Mouse (Mus musculus): Measurements from ENCODE around the gene Gm853.

The Gm853 gene

DNA sequence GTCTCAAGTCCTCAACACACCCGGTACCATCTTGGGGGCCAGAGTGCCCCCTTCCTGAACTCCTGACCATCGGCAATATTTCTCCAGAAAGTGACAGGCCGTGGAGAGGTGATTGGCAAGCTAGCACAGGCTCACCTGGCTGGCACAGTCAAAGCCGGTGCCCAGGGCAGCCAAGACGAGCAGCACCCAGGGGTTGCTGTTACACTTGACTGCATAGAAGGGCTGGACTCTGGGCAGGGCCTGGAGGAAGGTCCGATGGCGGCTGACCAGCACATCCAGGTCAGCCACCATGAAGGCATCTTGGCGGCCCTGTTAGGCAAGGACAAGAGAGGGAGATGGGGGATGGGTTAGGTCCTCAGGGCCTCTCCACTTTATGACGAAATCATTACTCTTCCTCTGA lies 2.0 kb downstream of the Gm853 start:
- in situ Hi-C loops (cut with MboI; ENCODE audit: low sequenced_read_pairs) = no loop called here

DNA sequence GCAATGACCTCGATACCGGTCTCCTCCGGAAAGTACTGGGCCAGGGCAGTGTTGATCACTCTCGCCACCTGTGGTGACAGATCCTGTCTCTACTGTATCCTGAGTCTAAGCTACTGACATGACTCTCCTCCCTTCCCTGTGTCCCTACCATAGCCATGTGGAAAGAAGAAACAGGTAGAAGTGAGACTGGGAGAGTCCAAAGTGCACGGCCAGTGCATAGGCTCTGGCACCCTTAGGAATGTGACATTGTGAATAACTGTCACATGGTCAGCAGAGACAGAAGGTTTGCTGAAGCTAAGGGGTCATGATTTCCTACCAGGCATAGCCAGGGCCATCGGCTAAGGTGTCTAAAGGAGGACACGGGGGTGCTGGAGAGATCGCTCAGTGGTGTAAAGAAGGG lies 6.8 kb downstream of the Gm853 start:
- in situ Hi-C loops (cut with MboI; ENCODE audit: low sequenced_read_pairs) = no loop called here

GRCm38 (mm10) chr4:130213857-130214256 lies 8.3 kb downstream of the Gm853 start:
- in situ Hi-C loops (cut with MboI; ENCODE audit: low sequenced_read_pairs) = no loop called here

GRCm38 (mm10) chr4:130213197-130213596 lies 9.0 kb downstream of the Gm853 start:
- in situ Hi-C loops (cut with MboI; ENCODE audit: low sequenced_read_pairs) = no loop called here

GRCm38 (mm10) chr4:130212421-130212820 lies 9.8 kb downstream of the Gm853 start:
- in situ Hi-C loops (cut with MboI; ENCODE audit: low sequenced_read_pairs) = no loop called here

- in situ Hi-C loops (cut with MboI; ENCODE audit: low sequenced_read_pairs) = no loop called here
These were observed 10.3 kb downstream of the Gm853 start for GRCm38 (mm10) chr4:130211870-130212269.

- in situ Hi-C loops (cut with MboI; ENCODE audit: low sequenced_read_pairs) = no loop called here
These were observed 23.2 kb downstream of the Gm853 start for GRCm38 (mm10) chr4:130198694-130199670.

DNA sequence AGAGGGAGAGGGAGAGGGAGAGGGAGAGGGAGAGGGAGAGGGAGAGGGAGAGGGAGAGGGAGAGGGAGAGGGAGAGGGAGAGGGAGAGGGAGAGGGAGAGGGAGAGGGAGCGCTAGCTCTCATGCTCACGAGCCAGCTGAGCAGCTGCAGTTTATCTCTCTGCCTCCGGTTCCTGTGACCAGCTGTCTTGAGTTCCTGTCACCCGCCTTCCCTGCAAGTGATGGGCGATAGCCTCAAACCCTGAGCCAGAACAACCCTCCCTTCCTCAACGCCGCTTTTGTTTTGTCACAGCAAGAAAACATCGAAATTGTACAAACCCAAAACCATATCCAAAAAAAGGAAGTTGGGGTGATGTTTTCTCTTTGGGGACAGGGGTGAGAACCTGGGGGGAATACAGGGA lies 25.7 kb downstream of the Gm853 start:
- in situ Hi-C loops (cut with MboI; ENCODE audit: low sequenced_read_pairs) = no loop called here

DNA sequence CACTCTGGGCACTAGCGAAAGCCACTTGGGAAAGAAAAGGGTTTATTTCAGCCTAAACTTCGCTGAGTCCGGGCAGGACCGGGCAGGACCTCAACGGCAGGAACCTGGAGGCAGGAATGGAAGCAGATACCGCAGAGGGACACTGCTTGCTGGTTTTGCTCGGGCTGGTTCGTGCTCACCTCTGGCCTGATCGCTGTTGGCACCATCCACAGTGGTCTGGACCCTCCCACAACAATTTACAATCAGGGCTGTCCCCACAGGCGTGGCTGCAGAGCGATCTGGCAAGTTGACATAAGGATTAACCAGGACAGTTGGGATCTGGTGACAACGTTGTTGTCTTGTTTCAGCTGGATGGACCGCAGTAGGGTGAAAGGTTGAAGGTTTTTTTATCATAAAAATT lies 26.3 kb downstream of the Gm853 start:
- in situ Hi-C loops (cut with MboI; ENCODE audit: low sequenced_read_pairs) = no loop called here

GRCm38 (mm10) chr4:130192266-130192665 lies 29.9 kb downstream of the Gm853 start:
- in situ Hi-C loops (cut with MboI; ENCODE audit: low sequenced_read_pairs) = no loop called here

- in situ Hi-C loops (cut with MboI; ENCODE audit: low sequenced_read_pairs) = no loop called here
These were observed 32.6 kb downstream of the Gm853 start for GRCm38 (mm10) chr4:130189606-130190005.

- in situ Hi-C loops (cut with MboI; ENCODE audit: low sequenced_read_pairs) = no loop called here
These were observed 33.3 kb downstream of the Gm853 start for GRCm38 (mm10) chr4:130188806-130189297.

GRCm38 (mm10) chr4:130186891-130187290 lies 35.3 kb downstream of the Gm853 start:
- in situ Hi-C loops (cut with MboI; ENCODE audit: low sequenced_read_pairs) = no loop called here

DNA sequence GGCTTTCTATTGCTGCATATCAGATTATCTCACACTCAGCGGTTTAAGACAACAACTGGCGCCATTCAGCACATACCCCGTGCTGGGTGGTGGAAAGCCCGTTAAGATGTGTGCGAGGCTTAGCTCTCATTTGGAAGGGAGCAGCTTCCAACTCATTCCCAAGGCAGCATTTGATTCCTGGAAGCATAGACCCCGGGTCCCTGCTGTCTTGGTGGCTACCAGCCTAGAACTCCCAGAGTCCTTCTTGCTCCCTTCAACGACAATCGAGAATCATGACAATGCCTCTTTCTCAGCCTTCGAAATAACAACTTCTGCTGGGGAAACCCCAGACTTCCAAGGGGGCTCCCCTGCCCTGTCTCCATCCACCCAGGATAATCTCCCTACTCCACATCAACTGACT lies 35.8 kb downstream of the Gm853 start:
- in situ Hi-C loops (cut with MboI; ENCODE audit: low sequenced_read_pairs) = no loop called here

GRCm38 (mm10) chr4:130183879-130184278 lies 38.3 kb downstream of the Gm853 start:
- in situ Hi-C loops (cut with MboI; ENCODE audit: low sequenced_read_pairs) = no loop called here

DNA sequence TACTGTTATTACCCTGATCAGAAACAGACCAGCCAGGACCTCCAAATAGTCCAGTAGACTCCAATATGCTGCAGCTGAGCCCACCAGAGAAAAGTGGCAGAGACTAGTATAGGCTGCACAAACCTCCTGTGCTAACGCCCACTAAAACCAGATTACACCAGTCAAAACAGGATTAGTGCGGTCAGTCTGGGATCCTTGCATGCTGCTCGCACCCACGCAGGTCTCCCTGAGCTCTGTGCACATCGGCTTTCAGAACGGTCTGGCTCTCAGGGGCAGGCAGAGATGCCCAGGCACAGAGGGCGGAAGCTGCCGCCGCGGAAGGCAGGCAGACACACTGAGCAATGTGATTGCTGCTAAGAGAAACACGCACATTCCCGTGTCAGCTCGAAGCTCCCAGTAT lies 39.2 kb downstream of the Gm853 start:
- in situ Hi-C loops (cut with MboI; ENCODE audit: low sequenced_read_pairs) = no loop called here

GRCm38 (mm10) chr4:130181886-130182285 lies 40.3 kb downstream of the Gm853 start:
- in situ Hi-C loops (cut with MboI; ENCODE audit: low sequenced_read_pairs) = no loop called here

DNA sequence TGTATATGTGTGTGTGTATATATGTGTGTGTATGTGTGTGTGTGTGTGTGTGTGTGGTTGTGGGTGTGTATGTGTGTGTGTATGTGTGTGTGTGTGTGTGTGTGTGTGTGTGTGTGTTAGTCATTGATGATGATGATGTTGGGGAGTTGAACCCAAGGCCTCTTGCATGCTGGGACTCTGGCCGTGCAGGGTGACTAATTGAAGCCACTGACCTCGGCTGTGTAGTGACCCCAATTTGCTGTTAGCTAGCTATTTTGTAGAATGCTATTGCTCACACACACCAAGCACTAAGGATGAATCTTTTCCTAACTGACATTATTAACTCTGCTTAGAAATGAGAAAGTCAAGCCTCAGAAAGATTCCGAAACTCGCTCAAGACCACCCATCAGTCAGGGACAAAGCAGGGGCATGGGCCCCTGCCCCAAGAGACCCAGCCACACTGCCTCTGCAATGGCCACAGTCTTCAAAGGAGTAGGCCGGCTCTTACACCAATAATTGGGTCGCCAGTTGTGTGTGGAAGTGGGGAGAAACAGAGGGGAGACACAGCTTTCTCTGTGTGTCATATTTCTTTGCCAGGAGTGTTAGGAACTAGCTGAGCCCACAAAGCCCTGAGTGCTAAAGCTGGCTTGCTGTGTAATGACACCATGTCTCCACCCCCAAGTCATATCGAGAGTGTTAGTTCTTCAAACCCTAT lies 41.1 kb downstream of the Gm853 start:
- in situ Hi-C loops (cut with MboI; ENCODE audit: low sequenced_read_pairs) = no loop called here

GRCm38 (mm10) chr4:130179876-130180275 lies 42.3 kb downstream of the Gm853 start:
- in situ Hi-C loops (cut with MboI; ENCODE audit: low sequenced_read_pairs) = no loop called here

GRCm38 (mm10) chr4:130177536-130177935 lies 44.7 kb downstream of the Gm853 start:
- in situ Hi-C loops (cut with MboI; ENCODE audit: low sequenced_read_pairs) = no loop called here

DNA sequence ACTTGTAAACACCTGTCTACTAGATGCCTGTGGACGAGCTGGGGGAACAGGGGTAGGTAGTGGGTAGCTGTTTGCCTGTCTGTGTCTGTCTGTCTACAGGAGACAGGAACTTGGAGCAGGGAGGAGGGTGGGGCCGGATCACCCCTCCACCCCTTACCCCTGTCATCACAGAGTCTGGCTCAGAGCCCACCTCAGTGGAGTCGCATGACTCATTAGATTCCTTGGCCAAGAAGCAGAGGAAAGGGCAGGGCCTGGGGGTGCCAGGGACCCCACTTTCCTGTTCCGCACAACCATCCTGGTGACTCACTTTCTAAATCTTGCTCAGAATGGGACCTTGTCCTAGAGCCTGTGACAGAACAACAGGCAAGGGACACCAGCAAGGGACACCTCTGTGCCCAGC lies 45.1 kb downstream of the Gm853 start:
- in situ Hi-C loops (cut with MboI; ENCODE audit: low sequenced_read_pairs) = no loop called here

- in situ Hi-C loops (cut with MboI; ENCODE audit: low sequenced_read_pairs) = no loop called here
These were observed 46.0 kb downstream of the Gm853 start for GRCm38 (mm10) chr4:130176156-130176720.

Data from CH12F3 (cell line).